Mouse (Mus musculus) limb, embryonic 11.5 days (tissue): ENCODE data around the gene Nhlrc2. TPM values are rescaled to one million over a fixed set of nuclear protein-coding genes. Genes with fewer than 3 reads are reported as not detected.

Source experiments
- ATAC-seq: fragments of 200-750 bp; cut with Nextera tagmentation; 2 replicates; pipeline ENCODE4 v1.8.0; 2017; ENCODE audit warnings: low read depth; ENCODE audit not compliant: insufficient number of reproducible peaks, low FRiP score, low TSS enrichment
- DNase-seq: peaks from one replicate; pipeline ENCODE4 v3.0.0-alpha.2; 2015; ENCODE audit warnings: low spot score
- H3K27ac ChIP-seq: fragments of 300-500 bp; sonication (generic); replicated peaks from 2 replicates; pipeline ENCODE4 v1.5.1; 2014; ENCODE audit warnings: low read depth, mild to moderate bottlenecking, low read length
- H3K27me3 ChIP-seq: fragments of 300-500 bp; sonication (generic); 2 replicates; pipeline ENCODE4 v1.6.1; 2014; ENCODE audit warnings: mild to moderate bottlenecking, low read length, mixed read lengths; ENCODE audit not compliant: control insufficient read depth, insufficient read depth
- H3K36me3 ChIP-seq: fragments of 300-500 bp; sonication (generic); 2 replicates; pipeline ENCODE4 v1.6.1; 2014; ENCODE audit warnings: mild to moderate bottlenecking, low read length, moderate library complexity, mixed read lengths; ENCODE audit not compliant: control insufficient read depth, insufficient read depth
- H3K4me1 ChIP-seq: fragments of 300-500 bp; sonication (generic); 2 replicates; pipeline ENCODE4 v1.6.1; 2014; ENCODE audit warnings: low read length, mixed read lengths; ENCODE audit not compliant: control insufficient read depth, insufficient read depth
- H3K4me2 ChIP-seq: fragments of 300-500 bp; sonication (generic); 2 replicates; pipeline ENCODE4 v1.6.1; 2014; ENCODE audit warnings: low read depth, mild to moderate bottlenecking, moderate library complexity; ENCODE audit not compliant: severe bottlenecking
- H3K4me3 ChIP-seq: fragments of 300-500 bp; sonication (generic); 2 replicates; pipeline ENCODE4 v1.5.1; 2014; ENCODE audit warnings: low read depth, low read length
- H3K9ac ChIP-seq: fragments of 300-500 bp; sonication (generic); 2 replicates; pipeline ENCODE4 v1.6.1; 2014; ENCODE audit warnings: mild to moderate bottlenecking, low read length
- H3K9me3 ChIP-seq: fragments of 300-500 bp; sonication (generic); 2 replicates; pipeline ENCODE4 v1.6.1; 2016; ENCODE audit warnings: low read length; ENCODE audit not compliant: control insufficient read depth
- WGBS: fragments of 180-500 bp; shearing (Covaris S2); extraction: QIAGEN DNeasy Blood & Tissue Kit; methylation state at CpG from one replicate; pipeline ENCODE4 v1.1.7; 2014; 5-methylcytosine and 5-hydroxymethylcytosine counted together
- polyA plus RNA-seq: library from polyadenylated mRNA; unstranded; fragments of >200 nt; fragmentation: Nextera tagmentation; extraction: Ambion mirVana; gene quantifications from 2 replicates; pipeline ENCODE4 v1.2.1, GENCODE M21; 2014

Nhlrc2 gene
- polyA plus RNA-seq, 1 experiment from 2014 or later, result 16.3 TPM

DNA sequence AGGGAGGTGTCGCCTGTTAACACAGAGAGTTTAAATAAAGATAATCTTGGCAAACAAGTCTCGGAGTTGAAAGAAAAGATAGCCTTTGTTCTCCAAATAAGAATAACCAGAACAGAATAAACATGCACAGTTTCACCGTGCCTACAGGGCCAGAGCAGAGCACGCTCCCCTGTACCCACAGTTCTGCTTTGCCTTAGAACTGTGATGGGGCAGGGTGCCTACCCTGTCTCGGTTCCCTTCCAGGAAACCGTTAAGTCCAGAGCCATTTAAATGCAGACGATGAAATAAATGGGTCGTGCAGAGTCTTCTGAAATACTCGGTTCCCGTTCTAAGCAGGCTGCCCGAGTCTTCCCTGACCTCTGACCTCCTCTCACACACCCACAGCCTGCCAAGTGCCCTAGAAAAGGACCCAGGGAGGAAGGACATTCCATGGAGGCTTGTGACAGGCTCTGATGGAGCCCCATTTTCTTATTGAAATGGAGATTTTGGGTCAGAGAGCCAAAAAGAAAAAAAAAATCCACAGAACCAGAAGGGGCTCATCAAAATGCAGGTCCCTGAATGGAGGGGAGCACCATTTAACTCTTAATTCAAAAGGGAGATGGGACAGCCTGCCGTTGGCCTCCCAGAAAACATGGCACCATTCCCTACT lies 89.1 kb downstream of the Nhlrc2 start:
- Histone ChIP-seq H3K27ac (no peak overlapping the region), H3K36me3 (no peaks in the 10 kb centered on the region), H3K4me3 (no peak overlapping the region), H3K4me2 (no peak overlapping the region), H3K27me3 (no peaks in the 10 kb centered on the region), H3K4me1 (no peaks in the 10 kb centered on the region), H3K9me3 (no peaks in the 10 kb centered on the region), H3K9ac (no peak overlapping the region)
- DNase-seq (no peak), ATAC-seq (no peak)
- WGBS, result 72% methylated on average over 12 of the region's 12 CpGs

DNA sequence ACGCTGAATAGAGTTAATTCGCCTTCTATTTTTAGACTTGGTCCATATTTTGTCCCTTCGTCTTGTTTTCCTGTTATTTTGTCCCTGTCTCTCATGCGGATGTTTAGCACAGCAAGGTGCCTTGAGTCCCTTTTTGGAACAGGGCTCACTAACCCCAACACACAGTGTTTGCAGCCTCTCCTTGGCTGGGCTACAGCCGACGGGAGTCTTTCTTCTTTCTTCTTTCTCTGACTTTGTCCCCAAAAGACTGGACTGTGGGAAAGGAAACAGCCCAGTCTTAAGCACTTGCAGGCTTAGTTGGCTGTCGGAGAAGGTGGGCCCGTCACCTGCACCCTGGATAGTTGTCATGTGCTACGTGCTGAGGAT lies 89.6 kb downstream of the Nhlrc2 start:
- Histone ChIP-seq H3K4me2 (no peak overlapping the region), H3K36me3 (no peaks in the 10 kb centered on the region), H3K27ac (no peak overlapping the region), H3K9me3 (no peaks in the 10 kb centered on the region), H3K4me1 (no peaks in the 10 kb centered on the region), H3K9ac (no peak overlapping the region), H3K4me3 (no peak overlapping the region), H3K27me3 (no peaks in the 10 kb centered on the region)
- 93% methylated on average over 9 of the region's 9 CpGs for WGBS
- no peak for ATAC-seq
- DNase-seq, result no peak

DNA sequence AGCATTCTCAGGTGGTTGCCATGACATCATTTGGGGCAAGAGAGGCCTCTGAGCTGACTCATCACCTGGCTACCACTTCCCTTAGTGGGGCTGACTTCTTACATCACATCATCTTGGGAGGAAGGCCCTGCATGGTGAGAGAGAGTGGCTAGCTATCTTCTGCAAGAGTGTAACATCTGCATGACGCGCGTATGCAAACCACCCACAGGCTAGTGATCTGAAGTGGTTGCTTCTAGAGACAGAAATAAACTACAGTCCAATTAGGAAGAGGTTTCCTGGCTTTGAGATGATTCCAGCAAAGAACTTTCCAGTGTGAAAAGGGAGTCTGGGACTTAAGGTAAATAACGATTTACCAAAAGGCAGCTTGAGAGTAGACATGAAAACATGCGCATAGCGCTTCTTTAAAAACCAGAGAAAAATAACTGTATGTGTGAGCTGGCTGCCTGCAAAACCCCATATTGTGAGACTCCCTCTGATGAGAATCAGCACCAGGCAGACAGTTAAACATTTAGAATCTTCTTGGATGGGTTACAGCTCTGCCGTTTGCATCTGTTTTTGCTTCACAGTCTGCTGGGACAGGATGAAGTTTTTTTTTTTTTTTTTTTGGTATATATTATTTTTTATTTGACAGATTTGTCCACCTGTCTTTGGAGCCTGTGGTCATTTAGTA lies 99.5 kb downstream of the Nhlrc2 start:
- Histone ChIP-seq H3K9ac (no peak overlapping the region), H3K4me2 (no peak overlapping the region), H3K9me3 (no peaks in the 10 kb centered on the region), H3K4me3 (no peak overlapping the region), H3K4me1 (peaks cover 10% of the 10 kb centered on the region), H3K36me3 (no peaks in the 10 kb centered on the region), H3K27ac (no peak overlapping the region), H3K27me3 (no peaks in the 10 kb centered on the region)
- no peak for ATAC-seq
- 92% methylated on average over 7 of the region's 7 CpGs for WGBS
- DNase-seq, result no peak

DNA sequence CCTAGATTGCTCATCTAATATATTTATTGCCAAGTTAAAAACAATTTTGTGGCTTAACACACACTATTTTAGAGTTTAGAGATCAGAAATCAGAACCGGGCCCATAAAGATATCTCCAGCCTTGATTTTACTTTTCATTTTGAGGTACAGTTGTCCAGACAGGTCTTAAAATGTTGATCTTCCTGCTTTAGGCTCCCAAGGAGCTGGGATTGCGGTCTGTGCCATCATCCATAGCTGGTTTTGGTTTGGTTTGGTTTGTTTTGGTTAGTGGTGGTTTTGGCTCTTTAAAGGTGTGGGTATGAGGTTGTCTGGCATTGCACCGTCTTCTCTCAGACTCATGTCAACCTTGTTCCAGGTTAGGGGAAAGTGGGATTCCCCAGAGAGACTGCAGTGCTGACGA lies 103.2 kb downstream of the Nhlrc2 start:
- H3K27ac ChIP-seq, result no peak overlapping the region
- H3K27me3 ChIP-seq, result no peaks in the 10 kb centered on the region
- H3K9ac ChIP-seq, result no peak overlapping the region
- H3K36me3 ChIP-seq, result no peaks in the 10 kb centered on the region
- ATAC-seq (no peak), DNase-seq (no peak)
- no peaks in the 10 kb centered on the region for H3K9me3 ChIP-seq
- H3K4me2 ChIP-seq, result no peak overlapping the region
- peaks cover 15% of the 10 kb centered on the region for H3K4me1 ChIP-seq
- H3K4me3 ChIP-seq, result no peak overlapping the region
- 76% methylated on average over 4 of the region's 4 CpGs for WGBS

DNA sequence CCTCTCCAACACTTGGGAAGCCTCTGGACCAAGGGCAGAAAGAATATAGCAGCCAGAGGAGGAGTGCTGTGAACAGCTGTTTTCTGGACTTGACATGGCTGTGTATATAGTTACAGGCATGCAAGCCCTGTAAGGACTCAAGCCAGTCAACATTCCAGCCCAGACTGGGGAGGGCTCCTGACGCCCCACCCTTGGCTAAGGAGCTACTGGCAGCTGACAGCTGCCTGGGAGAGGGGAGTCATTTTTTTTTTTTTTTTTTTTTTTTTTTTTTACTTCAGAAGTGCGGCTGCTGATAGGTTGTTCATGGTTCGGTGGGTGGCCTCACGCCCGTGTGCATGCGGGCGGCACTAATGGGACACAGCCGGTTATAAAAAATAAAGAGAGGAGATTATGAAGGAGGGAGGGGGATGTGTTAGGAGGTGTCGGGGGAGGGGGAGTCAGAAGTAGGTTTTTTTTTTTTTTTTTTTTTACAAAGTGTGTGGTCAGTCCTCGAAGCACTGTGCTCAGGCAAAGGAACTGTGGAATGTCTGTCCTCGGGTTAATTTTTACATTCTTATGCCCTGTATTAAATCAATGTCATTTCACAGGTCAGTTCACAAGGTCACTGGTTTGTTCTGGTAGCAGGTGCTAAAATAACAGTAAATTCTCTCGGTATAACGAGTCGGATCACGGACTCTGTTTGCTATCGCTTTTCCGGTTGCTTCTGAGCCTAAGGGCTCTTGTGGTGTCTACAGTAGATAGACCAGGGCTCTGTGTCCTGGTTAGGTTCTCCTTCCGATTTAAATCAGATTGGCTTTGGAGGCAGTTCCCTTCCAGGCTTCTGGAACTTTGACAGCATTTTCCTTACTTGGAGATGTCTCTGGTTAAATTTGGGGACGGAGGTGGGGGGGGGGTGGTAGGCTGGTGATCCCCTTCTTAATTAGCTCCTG lies 104.2 kb downstream of the Nhlrc2 start:
- Histone ChIP-seq H3K4me2 (peak overlapping the region; percentile 22), H3K36me3 (no peaks in the 10 kb centered on the region), H3K27ac (no peak overlapping the region), H3K4me1 (peaks cover 15% of the 10 kb centered on the region), H3K9ac (no peak overlapping the region), H3K27me3 (no peaks in the 10 kb centered on the region), H3K4me3 (no peak overlapping the region), H3K9me3 (no peaks in the 10 kb centered on the region)
- peak; percentile 56 for DNase-seq
- peak; percentile 87 for ATAC-seq
- WGBS, result 16% methylated on average over 19 of the region's 19 CpGs

Other genes with a start within 250 kb of the Nhlrc2 start
- gene Nrap, start 158.2 kb upstream of the Nhlrc2 start, polyA plus RNA-seq, result 0.21 TPM in 2 replicates
- gene Casp7, start 151.1 kb upstream of the Nhlrc2 start, polyA plus RNA-seq, result 24.5 and 26.6 TPM in 2 replicates
- gene Plekhs1, start 86.6 kb upstream of the Nhlrc2 start, polyA plus RNA-seq, result 0.37 TPM in 1 of 2 replicates, not detected in the other
- 18.5 and 24.6 TPM in 2 replicates for gene Dclre1a, start within 50 bp of the Nhlrc2 start, polyA plus RNA-seq
- 0.24 and 0.33 TPM in 2 replicates for gene Adrb1, start 173.9 kb downstream of the Nhlrc2 start, polyA plus RNA-seq